Mouse (Mus musculus): Measurements from ENCODE around the gene Dnajc5g. TPM values are rescaled to one million over a fixed set of nuclear protein-coding genes. Genes with fewer than 3 reads are reported as not detected.

The Dnajc5g gene
- polyA plus RNA-seq, 1 experiment from 2014 or later = not detected

- Histone ChIP-seq H3K27me3 (ENCODE audit: control insufficient read depth, insufficient read depth, low read length) (no peaks in the 10 kb centered on the region), H3K9ac (ENCODE audit: low read depth, low read length) (no peak overlapping the region), H3K36me3 (ENCODE audit: control insufficient read depth, insufficient read depth, low read length) (no peaks in the 10 kb centered on the region), H3K9me3 (ENCODE audit: control insufficient read depth, low read length) (no peaks in the 10 kb centered on the region), H3K4me2 (replicated peaks; ENCODE audit: low read depth, low read length) (no peak overlapping the region), H3K27ac (ENCODE audit: low read depth, low read length) (no peak overlapping the region), H3K4me3 (ENCODE audit: low read length) (no peak overlapping the region), H3K4me1 (ENCODE audit: control insufficient read depth, insufficient read depth, low read length) (no peaks in the 10 kb centered on the region)
- ATAC-seq (ENCODE audit: low FRiP score, low TSS enrichment) = no peak
- 38% methylated on average over 5 of the region's 5 CpGs for WGBS
Observed at GRCm38 (mm10) chr5:31126050-31126449, 20.0 kb downstream of the Dnajc5g start.

GRCm38 (mm10) chr5:31136730-31137424, 30.8 kb downstream of the Dnajc5g start:
- H3K4me2 ChIP-seq (replicated peaks; ENCODE audit: low read depth, low read length) = no peak overlapping the region
- H3K9ac ChIP-seq (ENCODE audit: low read depth, low read length) = no peak overlapping the region
- H3K4me1 ChIP-seq (ENCODE audit: control insufficient read depth, insufficient read depth, low read length) = no peaks in the 10 kb centered on the region
- ATAC-seq (ENCODE audit: low FRiP score, low TSS enrichment) = no peak
- 2% methylated on average over 33 of the region's 33 CpGs for WGBS
- no peaks in the 10 kb centered on the region for H3K9me3 ChIP-seq (ENCODE audit: control insufficient read depth, low read length)
- H3K27me3 ChIP-seq (ENCODE audit: control insufficient read depth, insufficient read depth, low read length) = peaks cover 67% of the 10 kb centered on the region
- H3K4me3 ChIP-seq (ENCODE audit: low read length) = peak overlapping the region; percentile 18
- no peak overlapping the region for H3K27ac ChIP-seq (ENCODE audit: low read depth, low read length)
- peaks cover 8% of the 10 kb centered on the region; the same call in 1 of the 2 replicates for H3K36me3 ChIP-seq (ENCODE audit: control insufficient read depth, insufficient read depth, low read length)

- Histone ChIP-seq H3K27me3 (ENCODE audit: control insufficient read depth, insufficient read depth, low read length) (peaks cover 67% of the 10 kb centered on the region), H3K4me2 (replicated peaks; ENCODE audit: low read depth, low read length) (peak overlapping the region; percentile 38), H3K4me1 (ENCODE audit: control insufficient read depth, insufficient read depth, low read length) (no peaks in the 10 kb centered on the region), H3K9me3 (ENCODE audit: control insufficient read depth, low read length) (no peaks in the 10 kb centered on the region), H3K4me3 (ENCODE audit: low read length) (peak overlapping the region; percentile 18; the same call in 1 of the 2 replicates), H3K36me3 (ENCODE audit: control insufficient read depth, insufficient read depth, low read length) (peaks cover 8% of the 10 kb centered on the region; the same call in 1 of the 2 replicates), H3K9ac (ENCODE audit: low read depth, low read length) (no peak overlapping the region), H3K27ac (ENCODE audit: low read depth, low read length) (no peak overlapping the region)
- 1% methylated on average over 13 of the region's 13 CpGs for WGBS
- ATAC-seq (ENCODE audit: low FRiP score, low TSS enrichment) = no peak
Observed at GRCm38 (mm10) chr5:31137658-31138057, 31.6 kb downstream of the Dnajc5g start.

- 1% methylated on average over 51 of the region's 52 CpGs for WGBS
- peak; percentile 61 for ATAC-seq (ENCODE audit: low FRiP score, low TSS enrichment)
- peak within 1 kb of the TSS; percentile 38 for H3K4me2 ChIP-seq (replicated peaks; ENCODE audit: low read depth, low read length)
Observed at GRCm38 (mm10) chr5:31138241-31138967, 32.3 kb downstream of the Dnajc5g start, which contains the start of gene Ucn. Ucn (minus strand) TSS chr5:31138829.

GRCm38 (mm10) chr5:31138968-31139425, 32.9 kb downstream of the Dnajc5g start:
- Histone ChIP-seq H3K4me2 (replicated peaks; ENCODE audit: low read depth, low read length) (no peak overlapping the region), H3K4me3 (ENCODE audit: low read length) (peak overlapping the region; percentile 18; the same call in 1 of the 2 replicates), H3K9me3 (ENCODE audit: control insufficient read depth, low read length) (no peaks in the 10 kb centered on the region), H3K36me3 (ENCODE audit: control insufficient read depth, insufficient read depth, low read length) (peaks cover 12% of the 10 kb centered on the region), H3K27ac (ENCODE audit: low read depth, low read length) (no peak overlapping the region), H3K4me1 (ENCODE audit: control insufficient read depth, insufficient read depth, low read length) (no peaks in the 10 kb centered on the region), H3K9ac (ENCODE audit: low read depth, low read length) (no peak overlapping the region), H3K27me3 (ENCODE audit: control insufficient read depth, insufficient read depth, low read length) (peaks cover 62% of the 10 kb centered on the region)
- WGBS = 14% methylated on average over 9 of the region's 9 CpGs
- 0 out of 2 replicates have a peak, but pooled peaks have one; percentile 3 for ATAC-seq (ENCODE audit: low FRiP score, low TSS enrichment)

More at GRCm38 (mm10) chr5:31138241-31138967, 32.3 kb downstream of the Dnajc5g start, which contains the start of gene Ucn:
- H3K9me3 ChIP-seq (ENCODE audit: control insufficient read depth, low read length) = no peaks in the 10 kb centered on the region
- no peak within 1 kb of the TSS for H3K27ac ChIP-seq (ENCODE audit: low read depth, low read length)
- no peaks in the 10 kb centered on the region for H3K4me1 ChIP-seq (ENCODE audit: control insufficient read depth, insufficient read depth, low read length)
- H3K4me3 ChIP-seq (ENCODE audit: low read length) = peak within 1 kb of the TSS; percentile 18
- no peak within 1 kb of the TSS for H3K9ac ChIP-seq (ENCODE audit: low read depth, low read length)
- H3K27me3 ChIP-seq (ENCODE audit: control insufficient read depth, insufficient read depth, low read length) = peaks cover 65% of the 10 kb centered on the region
- H3K36me3 ChIP-seq (ENCODE audit: control insufficient read depth, insufficient read depth, low read length) = peaks cover 10% of the 10 kb centered on the region

GRCm38 (mm10) chr5:31149781-31150180, 43.7 kb downstream of the Dnajc5g start:
- WGBS = 95% methylated on average over 4 of the region's 4 CpGs
- no peak overlapping the region for H3K27ac ChIP-seq (ENCODE audit: low read depth, low read length)
- H3K4me1 ChIP-seq (ENCODE audit: control insufficient read depth, insufficient read depth, low read length) = peaks cover 5% of the 10 kb centered on the region
- H3K9me3 ChIP-seq (ENCODE audit: control insufficient read depth, low read length) = no peaks in the 10 kb centered on the region
- H3K9ac ChIP-seq (ENCODE audit: low read depth, low read length) = no peak overlapping the region
- no peak overlapping the region for H3K4me2 ChIP-seq (replicated peaks; ENCODE audit: low read depth, low read length)
- no peak for ATAC-seq (ENCODE audit: low FRiP score, low TSS enrichment)
- no peak overlapping the region for H3K4me3 ChIP-seq (ENCODE audit: low read length)
- H3K36me3 ChIP-seq (ENCODE audit: control insufficient read depth, insufficient read depth, low read length) = peaks cover 6% of the 10 kb centered on the region
- H3K27me3 ChIP-seq (ENCODE audit: control insufficient read depth, insufficient read depth, low read length) = no peaks in the 10 kb centered on the region

GRCm38 (mm10) chr5:31151746-31152145, 45.7 kb downstream of the Dnajc5g start:
- H3K36me3 ChIP-seq (ENCODE audit: control insufficient read depth, insufficient read depth, low read length) = peaks cover 10% of the 10 kb centered on the region; the same call in 1 of the 2 replicates
- H3K4me2 ChIP-seq (replicated peaks; ENCODE audit: low read depth, low read length) = no peak overlapping the region
- no peak overlapping the region for H3K9ac ChIP-seq (ENCODE audit: low read depth, low read length)
- WGBS = 89% methylated on average over 3 of the region's 3 CpGs
- no peak for ATAC-seq (ENCODE audit: low FRiP score, low TSS enrichment)
- H3K27me3 ChIP-seq (ENCODE audit: control insufficient read depth, insufficient read depth, low read length) = no peaks in the 10 kb centered on the region
- no peak overlapping the region for H3K27ac ChIP-seq (ENCODE audit: low read depth, low read length)
- H3K4me1 ChIP-seq (ENCODE audit: control insufficient read depth, insufficient read depth, low read length) = peaks cover 5% of the 10 kb centered on the region
- H3K9me3 ChIP-seq (ENCODE audit: control insufficient read depth, low read length) = no peaks in the 10 kb centered on the region
- no peak overlapping the region for H3K4me3 ChIP-seq (ENCODE audit: low read length)

GRCm38 (mm10) chr5:31153516-31154151, 47.5 kb downstream of the Dnajc5g start:
- H3K4me3 ChIP-seq (ENCODE audit: low read length) = peak overlapping the region; percentile 58
- H3K36me3 ChIP-seq (ENCODE audit: control insufficient read depth, insufficient read depth, low read length) = peaks cover 29% of the 10 kb centered on the region
- peaks cover 5% of the 10 kb centered on the region for H3K4me1 ChIP-seq (ENCODE audit: control insufficient read depth, insufficient read depth, low read length)
- peak; percentile 30; the same call in 1 of the 2 replicates for ATAC-seq (ENCODE audit: low FRiP score, low TSS enrichment)
- peak overlapping the region; percentile 80 for H3K4me2 ChIP-seq (replicated peaks; ENCODE audit: low read depth, low read length)
- no peak overlapping the region for H3K27ac ChIP-seq (ENCODE audit: low read depth, low read length)
- H3K27me3 ChIP-seq (ENCODE audit: control insufficient read depth, insufficient read depth, low read length) = no peaks in the 10 kb centered on the region
- H3K9me3 ChIP-seq (ENCODE audit: control insufficient read depth, low read length) = no peaks in the 10 kb centered on the region
- H3K9ac ChIP-seq (ENCODE audit: low read depth, low read length) = peak overlapping the region; percentile 65
- 34% methylated on average over 6 of the region's 6 CpGs for WGBS
